Mouse (Mus musculus) G1E (cell line): Measurements from ENCODE around the gene Adam30.

Experiments used
- CTCF ChIP-seq: IDR thresholded peaks from 2 replicates; pipeline ENCODE4 v1.5.1; 2012; ENCODE audit warnings: low read depth, low read length, inconsistent platforms, mixed read lengths
- GATA1 ChIP-seq: IDR thresholded peaks from 2 replicates; pipeline ENCODE4 v1.6.1; 2012; ENCODE audit warnings: borderline replicate concordance, low read length, inconsistent platforms, mixed read lengths
- GATA2 ChIP-seq: IDR thresholded peaks from 2 replicates; pipeline ENCODE4 v1.6.1; 2012; ENCODE audit warnings: low read depth, low read length, inconsistent platforms, borderline replicate concordance
- POLR2AphosphoS5 ChIP-seq: IDR thresholded peaks from 2 replicates; pipeline ENCODE4 v1.6.1; 2012; ENCODE audit warnings: low read depth, low read length, inconsistent platforms; ENCODE audit not compliant: insufficient replicate concordance
- TAL1 ChIP-seq: conservative IDR thresholded peaks from 2 replicates; pipeline ENCODE4 v1.6.1; 2012; ENCODE audit warnings: low read depth, low read length, inconsistent platforms, mixed read lengths

- TF ChIP-seq CTCF: no peak
- TF ChIP-seq GATA1: no peak
- no peak for TF ChIP-seq TAL1
- TF ChIP-seq GATA2: no peak
- TF ChIP-seq POLR2AphosphoS5: no peak
These were observed 9.4 kb upstream of the Adam30 start for GRCm38 (mm10) chr3:98151016-98151415.
